Mouse (Mus musculus) E14TG2a.4 (cell line): ENCODE results near the gene Comtd1.

Experiments
- CTCF ChIP-seq: conservative IDR thresholded peaks from 2 replicates; pipeline ENCODE4 v1.5.1; 2014; ENCODE audit warnings: low read length
- NANOG ChIP-seq: IDR thresholded peaks from 2 replicates; pipeline ENCODE4 v1.6.1; 2014; ENCODE audit warnings: borderline replicate concordance, low read length, mixed read lengths
- POU5F1 ChIP-seq: IDR thresholded peaks from 2 replicates; pipeline ENCODE4 v1.6.1; 2014; ENCODE audit warnings: low read length, borderline replicate concordance

DNA sequence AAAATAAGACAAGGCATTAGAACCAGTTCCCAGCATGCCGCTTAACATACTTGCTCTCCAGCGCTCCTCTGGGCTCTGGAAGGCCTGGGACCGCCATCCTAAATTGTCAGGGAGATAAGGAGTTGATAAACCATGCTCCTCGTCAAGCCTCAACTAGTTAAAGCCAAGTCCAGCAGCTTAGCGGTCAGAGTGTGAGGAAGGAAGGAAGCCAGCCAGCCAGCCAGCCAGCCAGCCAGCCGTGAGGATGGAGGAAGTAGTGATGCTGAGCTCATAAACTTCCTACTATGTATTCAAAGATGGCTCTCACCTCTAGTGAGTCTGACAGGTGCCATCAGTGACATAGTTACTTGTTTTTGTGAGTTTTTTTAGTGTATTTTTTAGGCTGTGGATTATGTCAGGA lies 5.5 kb downstream of the Comtd1 start:
- TF ChIP-seq CTCF (no peak), POU5F1 (no peak), NANOG (no peak)
